Mouse (Mus musculus): ENCODE measurements around the gene Nsa2.

GRCm38 (mm10) chr13:97080615-97081014 is 57.1 kb downstream of the Nsa2 start:
- TF ChIP-seq CTCF (IDR thresholded peaks at IDR 0.05; ENCODE audit: borderline replicate concordance, insufficient read depth, low read depth, low read length) (no peak), POLR2A (IDR thresholded peaks at IDR 0.05; ENCODE audit: borderline replicate concordance, insufficient read depth, low read length) (no peak)

Measured in cerebellum, adult 2 months (tissue).